Mouse (Mus musculus) left cerebral cortex, postnatal 36 days (tissue): ENCODE data around the gene Plin4. TPM values are rescaled to one million over a fixed set of nuclear protein-coding genes. Genes with fewer than 3 reads are reported as not detected.

Source experiments
- DNase-seq, 2 experiments: peaks; one replicate each; pipeline ENCODE4 v3.0.0; 2021 to 2022; ENCODE audit warnings: low spot score in 2 of 2, mixed read lengths in 1 of 2
- intact Hi-C: fragments of 180-260 bp; cut with DNase I; formaldehyde crosslinking; loops from one replicate; pipeline ENCODE4 v1.15.1; 2025
- total RNA-seq, 2 experiments: library from RNA; stranded (reverse); gene quantifications; 2 replicates each; pipeline ENCODE4 v1.2.3; 2021

Plin4 gene
- 1 to 10 TPM; 2.9 to 6.4 TPM for total RNA-seq

- intact Hi-C loops: no loop called here
- no peak for DNase-seq
These were observed at the start of gene Plin4 for GRCm38 (mm10) chr17:56109219-56110051. TSS of gene Plin4 (minus strand) at chr17:56109803.

- DNase-seq: no peak
- intact Hi-C loops: no loop called here
These were observed 44.0 kb upstream of the Plin4 start for GRCm38 (mm10) chr17:56153643-56154042.

- intact Hi-C loops: no loop called here
These were observed 40.3 kb upstream of the Plin4 start for GRCm38 (mm10) chr17:56149897-56150296.

GRCm38 (mm10) chr17:56148790-56149618, 39.4 kb upstream of the Plin4 start:
- intact Hi-C loops: no loop called here
- DNase-seq: no peak

More at GRCm38 (mm10) chr17:56149897-56150296, 40.3 kb upstream of the Plin4 start:
- no peak for DNase-seq

GRCm38 (mm10) chr17:56148280-56148679, 38.7 kb upstream of the Plin4 start:
- no peak for DNase-seq
- intact Hi-C loops: no loop called here

- no peak for DNase-seq
- intact Hi-C loops: no loop called here
These were observed 37.8 kb upstream of the Plin4 start for GRCm38 (mm10) chr17:56147420-56147819.

- intact Hi-C loops: no loop called here
- no peak for DNase-seq
These were observed 36.5 kb upstream of the Plin4 start for GRCm38 (mm10) chr17:56146131-56146530.

- DNase-seq: no peak
- intact Hi-C loops: no loop called here
These were observed 34.9 kb upstream of the Plin4 start for GRCm38 (mm10) chr17:56144546-56144945.

GRCm38 (mm10) chr17:56141702-56142605, 32.4 kb upstream of the Plin4 start:
- intact Hi-C loops: no loop called here
- peak; percentile 69 to 74 for DNase-seq

GRCm38 (mm10) chr17:56139858-56140595, 30.4 kb upstream of the Plin4 start, which contains the start of gene Sema6b:
TSS of gene Sema6b (minus strand) at chr17:56140343.
- DNase-seq: peak; percentile 86 to 88
- intact Hi-C loops: no loop called here

- intact Hi-C loops: no loop called here
- peak in 1 of 2 experiments; percentile 52 for DNase-seq
These were observed 29.8 kb upstream of the Plin4 start for GRCm38 (mm10) chr17:56139355-56139754.

- intact Hi-C loops: no loop called here
These were observed 28.4 kb upstream of the Plin4 start for GRCm38 (mm10) chr17:56137839-56138613.

GRCm38 (mm10) chr17:56136558-56136957, 27.0 kb upstream of the Plin4 start:
- no peak for DNase-seq
- intact Hi-C loops: no loop called here

More at GRCm38 (mm10) chr17:56137839-56138613, 28.4 kb upstream of the Plin4 start:
- DNase-seq: no peak

- intact Hi-C loops: loop anchor here (2.0 to 5.0 kb wide), 2 partner anchors 24 to 123 kb away; partner anchors contain the start of gene Fem1a
- DNase-seq: peak in 1 of 2 experiments; percentile 48
These were observed 24.9 kb upstream of the Plin4 start for GRCm38 (mm10) chr17:56134463-56134971.

- intact Hi-C loops: loop anchor here (2.0 to 5.0 kb wide), 2 partner anchors 25 to 124 kb away; partner anchors contain the start of gene Fem1a
- DNase-seq: no peak
These were observed 24.1 kb upstream of the Plin4 start for GRCm38 (mm10) chr17:56133457-56134363.

GRCm38 (mm10) chr17:56132661-56133060, 23.1 kb upstream of the Plin4 start:
- no peak for DNase-seq
- intact Hi-C loops: loop anchor here (5.0 kb wide), 1 partner anchor 125 kb away; the partner anchor contains the start of gene Fem1a
